Mouse (Mus musculus) hindbrain, embryonic 11.5 days (tissue): ENCODE data around the gene Lpin1. TPM values are rescaled to one million over a fixed set of nuclear protein-coding genes. Genes with fewer than 3 reads are reported as not detected.

Experiments
- ATAC-seq: fragments of 200-750 bp; cut with Nextera tagmentation; 2 replicates; pipeline ENCODE4 v1.8.0; 2017; ENCODE audit warnings: mild to moderate bottlenecking, moderate TSS enrichment, moderate library complexity; ENCODE audit not compliant: low FRiP score
- DNase-seq: peaks from one replicate; pipeline ENCODE4 v3.0.0-alpha.2; 2015; ENCODE audit warnings: low spot score
- H3K27ac ChIP-seq: fragments of 300-500 bp; sonication (generic); 2 replicates; pipeline ENCODE4 v1.5.1; 2014; ENCODE audit warnings: mild to moderate bottlenecking, low read depth, low read length
- H3K27me3 ChIP-seq: fragments of 300-500 bp; sonication (generic); 2 replicates; pipeline ENCODE4 v1.6.1; 2014; ENCODE audit warnings: mild to moderate bottlenecking, low read length, moderate library complexity, mixed read lengths; ENCODE audit not compliant: control insufficient read depth, insufficient read depth
- H3K36me3 ChIP-seq: fragments of 300-500 bp; sonication (generic); 2 replicates; pipeline ENCODE4 v1.6.1; 2014; ENCODE audit warnings: mild to moderate bottlenecking, low read length, moderate library complexity, mixed read lengths; ENCODE audit not compliant: control insufficient read depth, insufficient read depth
- H3K4me1 ChIP-seq: fragments of 300-500 bp; sonication (generic); replicated peaks from 2 replicates; pipeline ENCODE4 v1.6.1; 2014; ENCODE audit warnings: low read length, mixed read lengths; ENCODE audit not compliant: control insufficient read depth, insufficient read depth
- H3K4me2 ChIP-seq: fragments of 300-500 bp; sonication (generic); replicated peaks from 2 replicates; pipeline ENCODE4 v1.6.1; 2014; ENCODE audit warnings: mild to moderate bottlenecking, low read depth, low read length
- H3K4me3 ChIP-seq: fragments of 300-500 bp; sonication (generic); 2 replicates; pipeline ENCODE4 v1.5.1; 2014; ENCODE audit warnings: low read depth, low read length
- H3K9ac ChIP-seq: fragments of 300-500 bp; sonication (generic); 2 replicates; pipeline ENCODE4 v1.6.1; 2014; ENCODE audit warnings: low read depth, low read length
- H3K9me3 ChIP-seq: fragments of 300-500 bp; sonication (generic); 2 replicates; pipeline ENCODE4 v1.6.1; 2016; ENCODE audit warnings: low read length; ENCODE audit not compliant: control insufficient read depth
- WGBS: fragments of 180-500 bp; shearing (Covaris S2); extraction: QIAGEN DNeasy Blood & Tissue Kit; methylation state at CpG from one replicate; pipeline ENCODE4 v1.1.7; 2014; 5-methylcytosine and 5-hydroxymethylcytosine counted together
- polyA plus RNA-seq: library from polyadenylated mRNA; unstranded; fragments of >200 nt; fragmentation: Nextera tagmentation; extraction: Ambion mirVana; gene quantifications from 2 replicates; pipeline ENCODE4 v1.2.1, GENCODE M21; 2014

Gene Lpin1
- polyA plus RNA-seq, 1 experiment from 2014 or later: 11.0 TPM

DNA sequence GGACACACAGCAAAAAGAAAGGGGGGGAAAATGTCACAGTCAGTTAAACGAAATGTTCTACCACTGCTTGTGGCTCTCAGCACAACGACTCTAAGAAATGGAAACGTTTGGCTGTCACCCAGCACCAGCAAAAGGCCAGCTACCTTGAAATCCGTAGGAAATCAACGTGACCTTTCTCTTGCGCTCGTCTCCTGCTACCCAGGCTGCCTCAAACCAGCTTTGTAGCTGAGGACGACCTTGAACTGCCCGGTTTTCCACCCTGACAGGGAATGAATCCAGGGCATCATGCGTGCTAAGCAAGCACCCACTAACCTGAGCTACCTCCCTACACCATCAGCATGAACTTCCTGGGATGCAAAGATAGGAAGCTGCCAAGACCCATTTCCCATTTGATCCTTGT, 39.5 kb downstream of the Lpin1 start:
- Histone ChIP-seq H3K9me3 (no peaks in the 10 kb centered on the region), H3K27me3 (no peaks in the 10 kb centered on the region), H3K4me1 (no peaks in the 10 kb centered on the region), H3K4me3 (no peak overlapping the region), H3K27ac (no peak overlapping the region), H3K36me3 (no peaks in the 10 kb centered on the region), H3K4me2 (no peak overlapping the region), H3K9ac (no peak overlapping the region)
- DNase-seq (no peak), ATAC-seq (no peak)
- WGBS: 91% methylated on average over 10 of the region's 10 CpGs

DNA sequence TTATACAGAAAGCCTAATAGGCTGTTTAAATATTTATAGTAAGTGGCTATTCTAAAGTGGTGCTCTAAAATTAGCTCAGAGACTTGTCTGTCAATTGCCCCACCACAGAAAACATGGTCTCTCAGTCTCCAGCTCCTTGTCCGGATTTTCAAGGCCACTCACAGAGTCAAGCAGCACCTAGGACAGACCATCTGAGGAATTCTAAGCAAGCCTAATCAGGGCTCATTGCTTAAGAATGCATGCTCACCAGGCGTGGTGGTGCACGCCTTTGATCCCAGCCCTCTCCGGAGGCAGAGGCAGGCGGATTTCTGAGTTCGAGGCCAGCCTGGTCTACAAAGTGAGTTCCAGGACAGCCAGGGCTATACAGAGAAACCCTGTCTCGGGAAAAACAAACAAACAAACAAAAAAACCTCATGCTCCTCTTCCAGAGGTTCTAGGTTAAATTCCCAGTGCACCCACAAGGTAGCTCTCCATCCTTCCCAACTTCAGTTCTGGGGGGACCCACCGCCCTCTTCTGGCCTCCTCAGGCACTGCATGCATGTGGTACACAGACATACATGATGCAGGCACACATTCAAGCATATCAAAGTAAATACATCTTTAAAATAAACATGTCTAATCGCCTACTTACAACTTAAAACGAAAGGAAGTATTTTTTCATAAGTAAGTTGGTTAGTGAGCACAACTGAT, 40.2 kb downstream of the Lpin1 start:
- Histone ChIP-seq H3K4me1 (no peaks in the 10 kb centered on the region), H3K9me3 (no peaks in the 10 kb centered on the region), H3K27ac (no peak overlapping the region), H3K4me3 (no peak overlapping the region), H3K27me3 (no peaks in the 10 kb centered on the region), H3K9ac (no peak overlapping the region), H3K36me3 (no peaks in the 10 kb centered on the region), H3K4me2 (no peak overlapping the region)
- WGBS: 90% methylated on average over 10 of the region's 10 CpGs
- ATAC-seq (no peak), DNase-seq (no peak)

DNA sequence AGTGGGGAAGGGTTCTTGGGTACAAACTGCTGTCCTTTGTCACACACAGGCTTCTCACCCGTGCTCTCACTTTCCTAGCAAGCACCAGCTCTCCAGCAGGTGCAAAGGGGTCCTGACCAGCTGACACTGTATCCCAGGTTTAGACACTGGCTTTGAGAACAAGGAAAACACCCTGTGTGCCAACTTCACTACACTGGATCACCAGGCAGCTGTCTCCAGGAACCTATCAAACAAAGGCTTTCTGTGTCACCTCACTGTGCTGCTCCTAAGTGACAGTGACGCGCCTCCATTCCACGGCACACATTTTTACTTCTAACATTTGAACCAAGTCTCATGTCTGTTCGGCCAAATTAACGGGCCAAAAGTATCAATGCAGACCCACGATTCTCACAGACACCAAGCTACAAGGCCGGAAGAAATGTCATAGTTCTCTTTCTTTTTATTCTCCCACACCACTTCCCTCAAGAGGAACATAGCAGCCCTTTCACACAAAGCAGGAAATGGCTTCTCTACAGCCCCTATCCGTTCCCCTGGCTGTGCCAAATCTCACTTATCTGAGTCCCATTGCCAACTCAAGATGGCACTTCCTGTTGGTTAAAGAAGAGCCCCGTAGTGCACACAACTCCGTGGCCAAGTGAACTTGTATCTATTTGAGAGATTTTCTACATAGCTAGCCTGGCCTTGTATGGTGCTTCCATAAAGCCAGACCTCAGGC, 41.7 kb downstream of the Lpin1 start:
- Histone ChIP-seq H3K27ac (no peak overlapping the region), H3K36me3 (0 out of 2 replicates have a peak, but pooled peaks cover 2% of the 10 kb centered on the region), H3K4me1 (no peaks in the 10 kb centered on the region), H3K9me3 (no peaks in the 10 kb centered on the region), H3K9ac (no peak overlapping the region), H3K4me3 (no peak overlapping the region), H3K27me3 (no peaks in the 10 kb centered on the region), H3K4me2 (no peak overlapping the region)
- DNase-seq (no peak), ATAC-seq (no peak)
- 81% methylated on average over 11 of the region's 11 CpGs for WGBS

DNA sequence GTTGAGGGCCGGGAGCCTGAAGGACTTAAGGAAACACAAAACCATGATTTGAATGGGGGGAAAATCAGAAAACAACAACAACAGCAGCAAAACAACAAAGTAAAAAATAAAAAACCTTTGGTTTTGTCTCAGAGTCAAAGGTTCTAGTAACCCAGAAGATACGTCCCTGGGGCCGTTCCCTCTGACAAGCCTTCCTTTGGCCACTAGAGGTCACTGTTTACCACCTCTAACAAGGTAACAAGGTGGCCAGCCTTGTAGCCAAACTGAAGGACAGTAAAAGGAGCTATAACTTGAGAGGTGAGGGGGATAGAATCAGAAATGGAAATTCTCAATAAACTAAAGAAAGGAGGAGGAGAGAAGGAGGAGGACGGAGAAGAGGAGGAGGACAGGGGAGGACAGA, 42.3 kb downstream of the Lpin1 start:
- Histone ChIP-seq H3K36me3 (0 out of 2 replicates have a peak, but pooled peaks cover 2% of the 10 kb centered on the region), H3K4me1 (no peaks in the 10 kb centered on the region), H3K4me3 (no peak overlapping the region), H3K27me3 (no peaks in the 10 kb centered on the region), H3K9me3 (no peaks in the 10 kb centered on the region), H3K4me2 (no peak overlapping the region), H3K9ac (no peak overlapping the region), H3K27ac (no peak overlapping the region)
- WGBS: 29% methylated on average over 4 of the region's 4 CpGs
- ATAC-seq (peak; percentile 80; the same call in 1 of the 2 replicates), DNase-seq (peak; percentile 84)

DNA sequence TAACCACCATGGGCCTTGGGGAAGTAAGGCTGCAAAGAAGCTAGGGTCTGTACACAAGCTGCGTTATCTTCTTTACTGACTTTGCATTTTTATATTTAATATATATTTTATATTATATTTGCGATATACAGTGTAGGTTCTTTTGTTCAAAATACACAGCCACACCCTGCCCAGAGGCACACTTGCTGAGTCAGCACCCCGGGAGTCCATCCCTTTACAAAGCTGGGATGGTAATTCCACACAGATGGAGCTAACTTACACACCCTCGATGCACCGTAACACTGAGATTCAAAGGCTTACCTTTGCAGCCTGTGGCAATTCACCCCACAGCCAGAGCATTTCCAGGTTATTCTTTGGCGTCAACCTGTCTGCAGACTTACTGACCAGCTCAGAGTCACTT, 42.7 kb downstream of the Lpin1 start:
- Histone ChIP-seq H3K4me3 (no peak overlapping the region), H3K27me3 (no peaks in the 10 kb centered on the region), H3K4me1 (no peaks in the 10 kb centered on the region), H3K4me2 (no peak overlapping the region), H3K36me3 (0 out of 2 replicates have a peak, but pooled peaks cover 2% of the 10 kb centered on the region), H3K9ac (no peak overlapping the region), H3K27ac (no peak overlapping the region), H3K9me3 (no peaks in the 10 kb centered on the region)
- DNase-seq: no peak
- ATAC-seq: no peak
- WGBS: 89% methylated on average over 6 of the region's 6 CpGs

DNA sequence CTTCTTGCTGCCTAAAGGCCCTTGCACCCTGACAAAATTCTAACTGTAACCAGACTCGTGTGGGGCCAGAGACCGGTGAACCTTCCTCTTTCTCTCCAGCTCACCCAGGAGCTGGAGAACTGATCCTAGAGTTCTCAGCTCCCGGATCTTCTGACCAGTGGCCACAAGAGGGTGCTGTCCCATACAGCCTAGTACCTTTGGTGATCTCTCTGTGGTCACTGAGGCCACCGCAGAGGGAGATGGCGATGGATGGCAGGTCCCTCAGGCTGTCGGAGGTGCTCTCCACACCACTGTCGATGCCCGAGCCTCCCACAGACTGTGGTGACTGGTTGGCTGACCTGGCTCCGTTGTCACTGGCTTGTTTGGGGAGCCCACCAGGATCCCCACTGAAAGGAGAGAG, 47.3 kb downstream of the Lpin1 start:
- DNase-seq (peak; percentile 70), ATAC-seq (0 out of 2 replicates have a peak, but pooled peaks have one; percentile 19)
- Histone ChIP-seq H3K36me3 (0 out of 2 replicates have a peak, but pooled peaks cover 2% of the 10 kb centered on the region), H3K9ac (no peak overlapping the region), H3K4me3 (no peak overlapping the region), H3K4me1 (no peaks in the 10 kb centered on the region), H3K4me2 (no peak overlapping the region), H3K27me3 (no peaks in the 10 kb centered on the region), H3K9me3 (no peaks in the 10 kb centered on the region), H3K27ac (no peak overlapping the region)
- 59% methylated on average over 9 of the region's 9 CpGs for WGBS

DNA sequence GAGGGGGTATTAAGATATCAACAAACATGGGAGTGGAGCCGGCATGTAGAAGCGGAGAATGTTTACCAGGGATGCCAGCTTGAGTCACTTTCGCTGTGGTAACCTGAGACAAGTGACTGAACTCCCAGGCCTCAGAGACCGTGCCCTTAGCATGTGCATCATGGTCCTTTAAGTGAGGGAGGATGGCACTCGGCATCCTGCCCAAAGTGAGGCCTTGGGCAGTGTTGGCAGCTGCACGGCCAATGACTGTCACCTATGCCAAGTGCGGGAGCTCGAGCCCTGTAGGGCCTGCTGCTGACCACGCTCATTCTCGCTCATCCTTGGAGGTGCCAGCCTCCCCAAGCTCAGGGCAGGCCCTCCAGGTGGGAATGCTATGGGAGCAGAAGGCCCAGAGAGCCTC, 48.1 kb downstream of the Lpin1 start:
- 95% methylated on average over 10 of the region's 10 CpGs for WGBS
- H3K36me3 ChIP-seq: 0 out of 2 replicates have a peak, but pooled peaks cover 2% of the 10 kb centered on the region

DNA sequence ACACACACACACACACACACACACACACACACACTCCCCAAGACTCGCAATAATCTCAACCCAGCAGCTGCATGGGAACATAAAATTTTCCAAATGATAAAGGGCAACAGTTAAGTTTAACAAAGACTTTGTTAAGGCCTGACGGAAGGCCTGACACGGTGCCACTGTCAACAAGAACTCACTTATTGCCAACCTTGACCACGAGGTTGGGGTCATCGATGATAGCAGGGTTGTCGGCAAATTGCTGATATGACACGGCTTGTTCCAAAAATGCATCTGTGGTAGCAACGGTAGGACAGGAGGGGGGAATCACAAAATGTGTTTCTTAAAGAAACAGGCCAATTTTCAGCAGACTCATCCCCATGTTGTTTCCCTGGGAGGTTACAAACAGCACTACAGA, 48.6 kb downstream of the Lpin1 start:
- 0 out of 2 replicates have a peak, but pooled peaks cover 2% of the 10 kb centered on the region for H3K36me3 ChIP-seq
- H3K9ac ChIP-seq: no peak overlapping the region
- H3K27ac ChIP-seq: no peak overlapping the region
- H3K27me3 ChIP-seq: no peaks in the 10 kb centered on the region
- ATAC-seq: no peak
- DNase-seq: no peak
- H3K4me3 ChIP-seq: no peak overlapping the region
- no peaks in the 10 kb centered on the region for H3K4me1 ChIP-seq
- H3K9me3 ChIP-seq: no peaks in the 10 kb centered on the region
- no peak overlapping the region for H3K4me2 ChIP-seq
- WGBS: 91% methylated on average over 8 of the region's 8 CpGs

More for the DNA sequence above, 48.1 kb downstream of the Lpin1 start:
- Histone ChIP-seq H3K27me3 (no peaks in the 10 kb centered on the region), H3K9me3 (no peaks in the 10 kb centered on the region), H3K9ac (no peak overlapping the region), H3K4me3 (no peak overlapping the region), H3K4me2 (no peak overlapping the region), H3K4me1 (no peaks in the 10 kb centered on the region), H3K27ac (no peak overlapping the region)
- ATAC-seq (no peak), DNase-seq (no peak)

DNA sequence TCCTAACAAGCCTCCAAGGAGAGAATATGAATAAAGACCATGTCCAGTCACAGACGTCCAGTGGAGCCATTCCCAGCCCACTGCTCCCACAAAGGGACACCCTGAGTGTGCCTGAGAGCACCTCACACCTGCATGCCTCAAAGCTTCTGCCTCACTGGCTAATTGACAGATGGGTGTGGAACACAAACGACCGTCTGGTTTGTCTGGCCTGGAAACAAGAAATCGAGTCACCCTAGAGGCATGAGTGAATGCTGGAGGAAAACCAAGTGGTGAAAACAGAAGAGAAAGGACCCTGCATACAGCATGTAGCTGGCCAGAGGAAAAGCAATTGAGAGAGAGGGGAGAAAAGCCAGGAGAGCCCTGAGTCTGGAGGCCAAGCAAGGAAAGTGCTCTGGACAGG, 53.5 kb downstream of the Lpin1 start:
- Histone ChIP-seq H3K4me2 (no peak overlapping the region), H3K27me3 (no peaks in the 10 kb centered on the region), H3K9ac (no peak overlapping the region), H3K9me3 (no peaks in the 10 kb centered on the region), H3K27ac (no peak overlapping the region), H3K36me3 (no peaks in the 10 kb centered on the region), H3K4me3 (no peak overlapping the region), H3K4me1 (no peaks in the 10 kb centered on the region)
- ATAC-seq (no peak), DNase-seq (no peak)
- 55% methylated on average over 4 of the region's 4 CpGs for WGBS
